Mouse (Mus musculus) embryonic fibroblast, embryonic 13.5 days (primary cell): ENCODE measurements around the gene A530016L24Rik. TPM values are rescaled to one million over a fixed set of nuclear protein-coding genes. Genes with fewer than 3 reads are reported as not detected.
A peak's percentile ranks its signal among the peaks of the same experiment; 100 is the strongest.

Experiments used
- H3K27ac ChIP-seq: 2 replicates; pipeline ENCODE4 v1.5.1; 2012; ENCODE audit warnings: low read length, control low read depth, inconsistent platforms; ENCODE audit not compliant: insufficient read depth
- H3K4me1 ChIP-seq: 2 replicates; pipeline ENCODE4 v1.6.1; 2011; ENCODE audit warnings: low read length; ENCODE audit not compliant: control insufficient read depth, insufficient read depth
- H3K4me3 ChIP-seq: 2 replicates; pipeline ENCODE4 v1.5.1; 2011; ENCODE audit warnings: mild to moderate bottlenecking, control low read depth, low read length; ENCODE audit not compliant: insufficient read depth
- CTCF ChIP-seq: IDR thresholded peaks from 2 replicates; pipeline ENCODE4 v1.5.1; 2011; ENCODE audit warnings: mild to moderate bottlenecking, control low read depth, low read length, moderate library complexity, borderline replicate concordance; ENCODE audit not compliant: insufficient read depth
- POLR2A ChIP-seq: IDR thresholded peaks from 2 replicates; pipeline ENCODE4 v1.6.1; 2011; ENCODE audit warnings: low read depth, mild to moderate bottlenecking, control low read depth, low read length, moderate library complexity
- polyA plus RNA-seq: library from polyadenylated mRNA; stranded (reverse); fragments of >200 nt; gene quantifications from 2 replicates; pipeline ENCODE4 v1.2.4, GENCODE M21; 2011; ENCODE audit warnings: low read depth; ENCODE audit not compliant: missing spikeins, insufficient read length

Gene A530016L24Rik
- polyA plus RNA-seq, 1 experiment, result not detected

- Histone ChIP-seq H3K4me3 (no peak overlapping the region), H3K27ac (no peak overlapping the region), H3K4me1 (no peaks in the 10 kb centered on the region)
- TF ChIP-seq POLR2A (no peak), CTCF (no peak)
These were observed 8.5 kb downstream of the A530016L24Rik start for GRCm38 (mm10) chr12:112497731-112498130.

- H3K27ac ChIP-seq, result no peak overlapping the region
- TF ChIP-seq POLR2A (no peak), CTCF (peak; percentile 43; the same call in 1 of the 2 replicates)
These were observed 9.4 kb downstream of the A530016L24Rik start for GRCm38 (mm10) chr12:112498683-112499082.

GRCm38 (mm10) chr12:112503003-112503771, 13.9 kb downstream of the A530016L24Rik start:
- TF ChIP-seq CTCF, result no peak
- TF ChIP-seq POLR2A, result no peak
- Histone ChIP-seq H3K4me1 (no peaks in the 10 kb centered on the region), H3K27ac (no peak overlapping the region), H3K4me3 (no peak overlapping the region)

More at GRCm38 (mm10) chr12:112498683-112499082, 9.4 kb downstream of the A530016L24Rik start:
- Histone ChIP-seq H3K4me1 (no peaks in the 10 kb centered on the region), H3K4me3 (no peak overlapping the region)

- no peak overlapping the region for H3K27ac ChIP-seq
- TF ChIP-seq CTCF (no peak), POLR2A (no peak)
- H3K4me3 ChIP-seq, result no peak overlapping the region
- H3K4me1 ChIP-seq, result no peaks in the 10 kb centered on the region
These were observed 17.0 kb downstream of the A530016L24Rik start for GRCm38 (mm10) chr12:112506267-112506666.

- Histone ChIP-seq H3K4me1 (no peaks in the 10 kb centered on the region), H3K27ac (no peak overlapping the region), H3K4me3 (no peak overlapping the region)
- TF ChIP-seq POLR2A (no peak), CTCF (no peak)
These were observed 18.0 kb downstream of the A530016L24Rik start for GRCm38 (mm10) chr12:112507264-112507663.

GRCm38 (mm10) chr12:112507984-112508383, 18.7 kb downstream of the A530016L24Rik start:
- Histone ChIP-seq H3K4me1 (no peaks in the 10 kb centered on the region), H3K4me3 (no peak overlapping the region), H3K27ac (no peak overlapping the region)
- no peak for TF ChIP-seq POLR2A
- no peak for TF ChIP-seq CTCF

- TF ChIP-seq POLR2A (no peak), CTCF (no peak)
- no peak overlapping the region for H3K27ac ChIP-seq
- H3K4me3 ChIP-seq, result no peak overlapping the region
These were observed 21.1 kb downstream of the A530016L24Rik start for GRCm38 (mm10) chr12:112510365-112510732.

GRCm38 (mm10) chr12:112510733-112511372, 21.6 kb downstream of the A530016L24Rik start:
- Histone ChIP-seq H3K4me3 (no peak overlapping the region), H3K27ac (no peak overlapping the region), H3K4me1 (no peaks in the 10 kb centered on the region)
- TF ChIP-seq POLR2A (no peak), CTCF (no peak)

More at GRCm38 (mm10) chr12:112510365-112510732, 21.1 kb downstream of the A530016L24Rik start:
- no peaks in the 10 kb centered on the region for H3K4me1 ChIP-seq

GRCm38 (mm10) chr12:112514897-112515296, 25.6 kb downstream of the A530016L24Rik start:
- no peak for TF ChIP-seq CTCF
- TF ChIP-seq POLR2A, result no peak
- peaks cover 12% of the 10 kb centered on the region for H3K4me1 ChIP-seq
- no peak overlapping the region for H3K27ac ChIP-seq
- no peak overlapping the region for H3K4me3 ChIP-seq

- H3K4me3 ChIP-seq, result no peak within 1 kb of the TSS
- H3K4me1 ChIP-seq, result peaks cover 12% of the 10 kb centered on the region
- no peak within 1 kb of the TSS for H3K27ac ChIP-seq
- TF ChIP-seq POLR2A (no peak), CTCF (no peak)
These were observed 27.6 kb downstream of the A530016L24Rik start, which contains the start of gene Tmem179 for GRCm38 (mm10) chr12:112516697-112517337. Gene Tmem179 (minus strand): TSS chr12:112516747.
